Mouse (Mus musculus) G1E (cell line): ENCODE measurements around the gene Oscar.

Experiments used
- CTCF ChIP-seq: IDR thresholded peaks from 2 replicates; pipeline ENCODE4 v1.5.1; 2012; ENCODE audit warnings: low read depth, low read length, inconsistent platforms, mixed read lengths
- GATA1 ChIP-seq: IDR thresholded peaks from 2 replicates; pipeline ENCODE4 v1.6.1; 2012; ENCODE audit warnings: borderline replicate concordance, low read length, inconsistent platforms, mixed read lengths
- GATA2 ChIP-seq: IDR thresholded peaks from 2 replicates; pipeline ENCODE4 v1.6.1; 2012; ENCODE audit warnings: low read depth, low read length, inconsistent platforms, borderline replicate concordance

GRCm38 (mm10) chr7:3630478-3630815, 14.5 kb upstream of the Oscar start:
- TF ChIP-seq CTCF: no peak
- no peak for TF ChIP-seq GATA1
- no peak for TF ChIP-seq GATA2
